Mouse (Mus musculus) gastrocnemius, postnatal 25 days (tissue): Measurements from ENCODE around the gene Jag2. TPM values are rescaled to one million over a fixed set of nuclear protein-coding genes. Genes with fewer than 3 reads are reported as not detected.

Experiments used
- DNase-seq: peaks from one replicate; pipeline ENCODE4 v3.0.0; 2022
- total RNA-seq, 2 experiments: library from RNA; stranded (reverse); gene quantifications; 1 replicate in 1 of 2; 2 replicates in 1 of 2; pipeline ENCODE4 v1.2.3; 2021

Jag2 gene
- total RNA-seq, 2 experiments from 2014 or later, result 20.4 to 21.8 TPM

DNA sequence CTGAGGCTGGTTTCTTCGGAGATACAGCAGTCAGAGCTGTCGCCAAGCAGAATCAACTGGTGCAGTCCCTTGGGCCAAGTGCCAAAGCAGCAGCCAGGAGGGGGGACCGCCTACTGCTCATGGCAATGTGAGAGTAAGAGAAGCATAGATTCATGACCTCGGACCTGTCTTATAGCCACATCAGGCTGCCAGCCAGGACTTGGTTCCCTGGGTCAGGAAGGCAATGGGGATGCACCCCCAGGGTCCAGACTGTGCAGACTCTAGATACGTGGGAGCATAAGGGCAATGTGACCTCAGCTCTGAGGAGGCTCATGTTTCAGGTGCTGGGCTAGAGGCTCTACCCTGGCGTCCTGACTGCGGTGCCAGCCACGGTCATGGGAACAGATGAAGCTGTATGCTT lies 25.6 kb downstream of the Jag2 start:
- peak; percentile 60 for DNase-seq

DNA sequence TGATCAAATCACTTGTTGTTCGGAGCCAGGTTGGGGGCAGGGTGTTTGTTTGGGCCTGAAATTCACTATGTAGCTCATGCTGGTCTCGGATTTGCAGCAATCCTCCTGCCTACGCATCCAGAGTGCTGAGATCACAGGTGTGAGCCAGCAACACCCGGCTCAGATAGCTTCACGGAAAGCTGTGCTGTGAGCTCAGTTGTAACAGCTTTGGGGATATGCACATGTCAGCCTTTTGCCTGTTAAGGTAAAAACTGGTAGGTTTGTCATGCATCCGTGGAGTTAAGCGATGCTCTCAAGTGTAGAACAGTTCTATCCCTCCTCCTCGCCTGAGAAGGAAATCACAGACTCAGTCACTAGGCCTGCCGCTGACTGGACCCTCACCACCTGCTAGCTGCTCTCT lies 28.9 kb downstream of the Jag2 start:
- no peak for DNase-seq

DNA sequence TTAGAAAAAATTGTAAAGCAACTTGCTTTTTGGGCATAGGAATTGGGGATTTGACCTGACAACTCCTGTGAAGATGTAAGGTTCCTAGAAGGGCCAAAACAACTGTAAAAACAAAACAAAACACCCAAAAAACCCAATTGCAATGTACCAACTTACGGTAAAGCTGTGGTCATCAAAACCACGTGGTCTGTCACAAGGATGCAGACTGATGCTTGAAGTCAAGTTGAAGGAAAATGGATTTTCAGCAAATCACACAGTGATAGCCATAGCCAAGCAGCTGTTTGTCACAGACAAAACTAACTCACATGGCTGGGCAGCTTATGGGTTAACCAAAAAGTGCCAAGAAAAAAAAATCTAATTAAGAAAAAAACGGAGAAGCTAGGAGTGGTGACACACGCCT lies 30.6 kb downstream of the Jag2 start:
- DNase-seq, result no peak

DNA sequence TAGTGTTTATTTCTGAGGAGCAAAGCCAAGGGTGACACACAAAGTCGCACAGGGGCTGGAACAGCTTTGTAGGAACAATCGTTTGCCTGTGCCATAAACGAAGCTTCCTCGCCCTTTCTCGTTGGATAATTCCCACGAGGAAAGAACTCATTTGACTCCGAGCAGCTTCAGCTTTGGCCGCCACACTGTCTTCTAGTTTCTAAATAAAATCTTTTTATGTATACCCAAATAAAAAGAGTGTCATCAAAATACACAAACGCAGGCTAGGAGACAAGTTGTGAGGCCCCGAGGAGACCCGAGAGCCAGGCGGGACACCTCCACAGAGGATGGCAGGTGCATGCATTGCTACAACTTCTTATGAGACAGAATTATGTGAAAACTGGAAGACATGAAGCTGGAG lies 31.2 kb downstream of the Jag2 start:
- DNase-seq, result no peak

DNA sequence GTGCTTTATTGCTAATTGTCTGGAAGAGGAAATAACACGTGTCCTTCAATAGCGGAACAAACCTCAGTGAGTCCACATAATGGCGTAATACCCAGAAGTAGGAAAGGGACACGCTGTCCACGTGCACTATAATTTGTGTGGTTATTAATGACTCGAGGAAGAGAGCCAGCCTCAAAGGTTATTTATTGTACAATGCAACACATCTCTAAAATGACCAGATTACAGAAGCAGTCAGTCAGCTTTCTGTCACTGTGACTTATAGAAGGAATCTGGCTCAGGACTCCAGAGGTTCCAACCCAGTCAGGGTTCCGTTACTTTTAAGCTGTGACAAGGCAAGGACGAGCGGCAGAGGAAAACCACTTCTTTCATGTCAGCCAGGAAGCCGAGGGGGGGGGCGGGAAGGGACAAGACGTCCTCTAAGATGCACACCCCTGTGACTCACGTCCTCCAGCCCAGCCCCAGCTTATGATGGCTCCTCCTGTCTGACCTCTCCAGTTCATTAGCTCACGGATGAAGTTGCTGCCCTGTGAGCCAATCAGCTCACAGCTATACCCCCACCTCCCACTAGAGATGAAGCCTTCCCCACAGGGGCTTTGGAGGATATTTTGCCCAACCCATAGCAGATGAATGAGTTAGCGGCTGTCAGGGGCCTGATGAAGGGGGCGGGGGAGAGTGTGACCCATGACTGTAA lies 31.9 kb downstream of the Jag2 start:
- peak; percentile 76 for DNase-seq

DNA sequence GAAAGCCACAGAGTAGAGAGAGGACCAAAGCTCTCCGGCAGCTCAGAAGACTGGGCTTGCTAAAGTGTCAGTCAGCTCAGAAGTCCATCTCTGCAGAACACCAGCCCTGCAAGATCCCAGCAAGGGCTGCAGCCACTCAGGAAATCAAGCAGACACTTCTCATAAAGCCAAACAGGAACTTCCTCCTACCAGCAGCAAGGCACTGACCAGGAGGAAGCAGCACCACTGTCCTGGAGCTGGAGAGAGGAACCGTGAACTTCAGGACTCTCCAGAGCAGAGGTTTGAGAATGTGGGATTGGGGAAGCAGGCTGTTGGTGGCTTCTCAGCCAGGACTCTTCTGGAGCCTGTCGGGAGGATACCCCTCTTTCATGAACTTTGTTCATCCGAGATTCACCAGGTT lies 34.6 kb downstream of the Jag2 start:
- no peak for DNase-seq

DNA sequence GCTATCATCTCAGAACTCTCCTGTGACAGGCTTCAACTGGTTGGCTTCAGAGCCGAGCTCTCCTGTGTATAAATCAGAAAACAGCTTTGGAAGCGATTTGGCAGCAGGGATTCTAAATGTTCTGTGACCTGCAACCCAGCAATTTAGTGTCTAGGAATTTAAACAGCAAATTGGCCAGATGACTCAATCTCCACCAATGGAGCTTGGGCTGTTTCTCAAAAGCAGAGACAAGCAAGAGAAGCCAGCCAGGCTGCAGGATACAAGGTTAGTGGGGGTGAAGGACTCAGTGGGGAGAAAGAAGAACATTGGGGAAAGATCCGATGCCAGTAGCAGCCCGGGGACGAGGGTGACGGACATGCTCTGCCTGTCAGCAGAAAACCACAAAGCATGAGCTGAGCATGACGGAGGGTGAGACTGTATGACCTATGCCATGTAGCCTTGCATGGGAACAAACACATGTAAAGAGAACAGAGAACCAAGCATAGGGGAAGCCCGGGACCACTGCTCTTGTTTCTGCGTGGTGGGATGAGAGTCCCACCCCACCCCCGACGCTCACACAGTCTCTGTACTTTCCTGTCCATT lies 35.2 kb downstream of the Jag2 start:
- DNase-seq, result no peak

DNA sequence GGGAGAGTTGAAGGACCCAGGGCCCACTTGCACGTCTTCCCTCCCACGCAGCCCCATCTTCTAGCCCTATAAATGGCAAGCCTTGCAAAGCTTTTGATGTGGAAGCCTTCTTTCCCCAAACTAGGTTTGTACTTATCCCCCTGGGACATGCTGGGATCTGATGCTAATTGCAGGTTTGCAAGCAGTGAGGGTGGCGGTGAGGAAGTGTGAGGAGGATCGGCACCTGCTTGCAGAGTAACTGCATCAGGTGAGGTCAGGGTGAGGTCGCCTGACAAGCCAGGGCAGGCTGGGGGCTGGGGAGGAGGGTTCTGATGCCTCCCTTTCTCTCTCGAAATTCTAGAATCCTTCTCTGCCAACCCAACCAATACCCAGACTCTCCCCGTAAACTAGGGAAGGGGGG lies 44.1 kb downstream of the Jag2 start:
- no peak for DNase-seq

DNA sequence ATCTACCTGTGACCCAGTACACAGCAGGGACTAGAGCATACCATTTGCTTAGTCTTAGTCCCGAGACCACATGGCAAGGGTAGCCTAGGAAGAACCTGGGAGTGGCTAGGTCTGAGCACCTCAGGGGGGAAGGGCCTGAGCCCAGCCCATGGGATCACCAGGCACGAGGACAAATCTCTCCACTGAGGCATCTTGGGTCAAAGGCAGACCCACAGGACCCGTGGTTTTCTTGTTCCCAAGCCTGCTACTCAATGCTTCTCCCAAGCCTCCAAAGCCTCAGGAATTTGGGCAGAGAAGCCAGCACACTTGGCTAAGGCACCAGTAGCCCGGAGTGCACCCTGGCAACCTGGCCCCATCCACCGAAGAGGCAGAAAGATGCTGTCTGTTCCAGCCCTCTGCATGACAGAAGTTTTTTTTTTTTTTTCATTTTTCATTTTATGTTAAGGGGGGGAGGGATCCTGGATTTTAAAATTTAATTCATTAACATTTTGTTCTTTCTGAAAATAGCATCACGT lies 48.2 kb downstream of the Jag2 start:
- no peak for DNase-seq

DNA sequence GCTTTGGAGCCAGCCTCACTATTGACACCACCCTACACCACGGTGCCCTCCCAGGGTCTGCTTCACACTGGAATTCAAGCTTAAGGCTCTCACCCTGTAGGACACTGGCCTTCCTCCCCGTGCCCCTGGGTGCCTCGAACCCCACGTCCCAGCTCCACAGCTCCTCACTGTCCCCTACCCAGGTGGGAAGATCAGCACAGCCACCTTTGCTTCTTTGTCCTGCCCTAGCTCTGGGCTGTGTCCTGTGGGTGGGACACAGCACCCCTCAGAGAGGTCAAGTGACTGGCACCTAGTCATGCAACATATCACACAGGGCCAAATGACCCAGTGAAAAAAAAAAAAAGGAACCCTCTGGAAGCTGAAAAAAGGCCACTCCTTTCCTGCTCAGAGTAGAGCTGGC lies 48.9 kb downstream of the Jag2 start:
- DNase-seq, result no peak

DNA sequence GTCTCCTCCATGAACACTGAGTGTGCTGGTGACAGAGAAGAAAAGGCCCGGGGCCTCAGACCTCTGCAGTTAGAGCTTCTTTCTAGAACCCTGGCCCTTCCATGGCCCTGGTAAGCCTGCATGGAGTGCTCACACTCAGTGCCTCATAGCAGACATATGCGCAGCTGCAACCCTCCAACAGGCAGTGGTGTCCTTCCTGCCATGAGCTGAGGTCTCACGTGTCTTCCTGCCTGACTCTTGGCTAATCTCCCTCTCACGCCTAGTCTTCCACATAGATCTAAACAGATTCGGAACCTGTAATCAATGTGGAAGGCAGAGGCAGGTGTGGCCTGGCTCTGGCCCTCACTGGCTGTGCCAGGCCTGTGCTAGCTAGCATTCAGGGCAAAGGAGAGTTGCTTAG lies 49.8 kb downstream of the Jag2 start:
- DNase-seq, result no peak

DNA sequence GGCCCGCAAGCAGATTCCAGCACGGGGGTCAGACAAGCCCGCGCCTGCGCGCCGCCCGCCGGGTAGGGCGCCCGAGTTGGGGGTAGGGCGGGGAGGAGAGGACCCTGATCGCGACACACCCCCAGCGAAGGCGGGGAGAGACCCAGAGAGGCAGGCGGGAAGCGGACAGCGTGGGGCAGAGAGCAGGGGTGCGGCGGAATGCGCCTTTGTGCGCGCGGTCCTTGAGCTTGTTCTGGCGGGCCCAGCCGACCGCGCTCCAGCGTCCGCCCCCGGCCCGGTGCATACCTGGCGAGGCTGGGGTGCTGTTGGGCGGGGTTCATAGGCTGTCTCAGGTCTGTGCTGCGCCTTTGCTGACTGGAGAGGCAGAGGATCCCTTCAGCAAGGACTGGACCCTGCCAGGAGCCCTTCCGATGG lies 52.0 kb downstream of the Jag2 start:
- no peak for DNase-seq

DNA sequence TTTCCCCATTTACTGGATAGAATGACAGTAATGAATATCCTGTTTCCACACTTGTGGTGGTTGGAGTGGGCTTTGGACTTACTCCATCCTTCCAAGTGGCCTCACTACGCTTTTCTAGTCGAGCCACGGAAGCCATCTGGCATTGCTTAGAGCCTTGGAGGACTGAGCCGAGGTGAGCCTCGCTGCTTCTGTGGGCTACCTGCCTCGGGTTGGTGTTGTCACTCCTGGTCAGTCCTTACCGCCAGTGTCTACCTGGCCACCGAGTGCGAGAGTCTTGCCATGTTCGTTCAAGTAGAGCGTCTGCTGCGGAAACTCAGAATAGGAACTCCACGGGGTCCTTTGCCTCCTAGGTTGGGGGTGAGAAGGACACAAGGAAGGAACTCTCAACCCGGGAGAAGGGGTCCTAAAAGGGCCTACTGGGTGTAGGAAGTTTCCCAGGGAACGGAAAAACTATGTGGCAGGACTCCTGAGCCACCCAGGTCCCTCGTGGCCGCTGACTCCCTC lies 52.5 kb downstream of the Jag2 start:
- no peak for DNase-seq

DNA sequence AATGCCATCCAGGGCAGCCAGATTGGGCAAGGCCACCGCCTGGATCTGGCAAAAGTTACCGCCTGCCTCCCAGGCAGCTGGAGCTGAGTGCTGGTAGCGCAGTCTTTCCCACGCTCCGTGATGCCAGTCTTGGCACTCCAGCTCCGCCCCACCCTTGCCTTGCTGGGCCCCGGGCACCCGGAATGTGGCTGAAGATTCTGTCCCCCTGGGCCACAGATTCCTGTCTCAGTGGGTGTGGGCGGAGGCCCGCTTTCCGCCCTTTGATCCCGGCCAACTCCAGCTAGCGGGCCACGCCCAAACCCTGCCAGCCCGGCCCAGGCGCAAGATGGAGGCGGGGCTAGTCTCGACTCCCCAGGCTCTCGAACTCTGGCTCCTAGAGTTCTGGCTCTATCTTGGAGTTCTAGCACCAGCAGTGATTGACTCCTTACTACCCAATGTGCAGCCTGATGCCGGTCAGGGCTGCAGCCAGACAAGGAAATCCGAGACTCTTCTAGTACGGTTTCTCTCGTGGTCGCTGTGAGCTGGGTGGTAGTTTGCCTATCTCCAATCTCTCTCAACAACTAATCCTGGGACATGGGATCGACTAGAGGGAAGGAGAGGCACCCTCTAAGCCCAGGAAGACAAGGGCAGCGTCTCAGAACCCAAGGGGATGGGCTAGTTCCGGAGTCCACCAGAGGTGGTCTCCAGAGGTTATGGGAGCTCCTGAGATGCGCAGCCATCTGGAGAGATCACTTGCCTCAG lies 53.1 kb downstream of the Jag2 start:
- peak; percentile 73 for DNase-seq

DNA sequence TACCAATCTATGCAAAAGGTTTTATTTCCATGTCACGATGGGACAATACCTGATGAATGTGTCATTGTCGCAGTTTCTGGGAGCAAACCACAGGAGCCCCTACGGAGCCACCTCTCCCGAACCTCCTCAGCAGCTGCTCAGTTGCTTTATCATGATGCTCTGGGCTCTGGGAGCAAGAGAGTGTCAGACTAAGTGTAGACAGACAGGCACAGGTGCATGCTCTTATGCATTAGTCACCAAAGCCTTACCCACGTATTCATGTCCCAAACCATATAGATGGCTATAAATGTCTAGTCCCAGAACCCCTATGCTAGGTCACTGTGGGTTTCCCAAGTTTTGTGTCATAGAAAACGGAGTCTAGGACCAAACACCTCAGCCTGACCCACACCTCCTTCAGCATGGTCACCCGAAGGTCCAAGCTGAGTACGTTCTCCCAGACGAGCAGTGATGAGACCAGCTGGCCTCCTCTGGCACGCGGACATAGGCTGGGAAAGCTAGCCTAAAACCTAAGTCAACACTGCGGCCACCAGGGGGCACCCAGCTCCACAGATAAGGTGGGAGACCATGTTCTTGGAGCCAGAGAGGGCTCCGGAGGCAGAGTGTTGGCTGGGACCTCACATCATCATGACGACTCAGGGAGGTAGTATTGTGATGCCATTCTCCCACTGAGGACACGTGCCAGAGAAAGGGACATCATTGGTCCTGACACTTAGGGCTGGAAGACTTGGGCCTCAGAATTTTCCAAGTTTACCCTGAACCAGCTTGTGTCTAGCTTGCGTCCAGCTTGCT lies 54.2 kb downstream of the Jag2 start:
- DNase-seq, result peak; percentile 87

DNA sequence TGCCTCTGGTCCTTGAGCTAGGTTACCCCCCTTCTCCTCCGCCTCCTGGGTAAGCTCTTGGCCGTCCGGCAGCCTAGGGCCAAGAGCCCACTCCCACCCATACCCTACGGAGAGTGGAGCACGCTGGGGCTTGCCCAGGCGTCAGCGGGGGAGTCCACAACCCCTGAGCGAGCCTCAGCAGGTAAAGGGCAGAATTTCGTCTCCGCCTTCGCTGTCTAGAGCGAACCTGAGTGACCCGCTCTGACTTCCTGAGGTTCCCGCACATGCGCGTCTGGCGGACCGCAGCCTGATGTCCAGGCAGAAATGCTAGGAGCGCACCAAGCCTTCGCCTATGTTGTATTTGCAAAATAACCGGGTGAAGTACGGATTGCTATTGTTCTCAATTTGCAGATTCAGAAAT lies 55.4 kb downstream of the Jag2 start:
- DNase-seq, result no peak

DNA sequence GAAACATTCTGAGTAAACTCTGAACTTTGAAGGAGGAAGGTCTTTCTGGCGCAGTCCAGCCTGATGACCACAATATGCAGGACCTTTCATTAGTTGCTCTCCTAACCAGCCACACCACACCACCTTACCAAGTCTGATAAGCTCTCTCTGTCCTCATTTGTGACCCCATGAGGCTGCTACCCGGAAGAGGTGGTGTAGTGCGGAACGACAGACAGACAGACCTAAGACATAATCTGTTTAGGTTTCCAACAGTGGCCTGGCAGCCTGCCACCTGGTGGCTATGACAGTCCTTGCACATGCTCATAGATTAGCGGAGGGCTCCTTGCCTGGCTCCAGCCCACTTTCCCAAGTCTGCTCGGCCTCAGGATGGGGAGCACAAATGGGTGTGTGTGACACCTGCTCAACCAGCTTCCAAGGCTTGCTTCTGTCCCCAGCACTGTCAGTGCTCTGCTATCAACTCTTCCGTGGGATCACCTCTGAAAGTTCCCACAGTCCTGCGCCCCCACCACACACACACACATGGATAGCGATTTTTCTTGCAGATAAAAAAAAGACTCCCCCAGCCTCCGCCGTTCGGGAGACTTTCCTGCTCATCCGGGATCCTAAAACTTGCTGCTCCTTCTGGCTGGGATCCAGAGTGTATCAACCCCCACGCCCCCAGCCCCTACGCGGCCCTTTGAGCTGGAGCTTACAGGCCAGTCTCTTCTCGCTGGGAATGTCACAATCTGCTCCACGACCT lies 56.0 kb downstream of the Jag2 start:
- no peak for DNase-seq

DNA sequence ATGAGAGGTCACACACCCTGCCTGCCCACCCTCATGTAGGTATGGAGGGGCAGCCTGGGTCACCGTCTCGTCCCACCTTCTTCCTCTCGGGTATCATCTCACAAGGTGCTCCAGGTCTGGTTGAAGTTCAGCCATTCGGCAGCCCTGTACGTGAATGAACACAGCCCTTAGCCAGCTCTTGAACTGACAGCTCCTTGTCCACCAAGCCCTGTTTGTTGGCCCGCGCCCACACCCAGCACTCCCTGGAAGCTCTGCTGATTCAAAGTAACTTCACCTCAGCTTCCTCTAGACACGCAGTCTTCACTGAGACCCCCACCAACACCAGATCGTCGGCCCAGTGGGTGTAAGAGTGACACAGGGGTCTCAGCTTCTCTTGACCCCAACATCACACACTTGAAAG lies 56.6 kb downstream of the Jag2 start:
- DNase-seq, result no peak

DNA sequence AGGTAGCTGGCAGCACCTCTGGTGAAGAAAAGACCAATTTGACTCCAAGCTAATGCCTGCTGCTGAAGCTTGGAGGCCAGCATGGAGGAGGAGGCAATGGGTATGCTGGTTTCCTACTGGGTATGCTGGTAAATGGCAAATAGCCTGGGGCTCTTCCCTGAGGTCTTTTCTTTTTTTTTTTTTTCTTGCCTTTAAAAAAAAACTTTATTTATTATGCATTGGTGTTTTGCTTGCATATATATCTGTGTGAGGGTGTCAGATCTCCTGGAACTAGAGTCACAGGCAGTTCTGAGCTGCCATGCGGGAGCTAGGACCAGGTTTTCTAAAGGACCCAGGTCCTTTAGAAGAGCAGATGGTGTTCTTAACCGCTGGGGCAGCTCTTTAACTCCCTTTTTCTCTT lies 58.3 kb downstream of the Jag2 start:
- DNase-seq, result no peak

DNA sequence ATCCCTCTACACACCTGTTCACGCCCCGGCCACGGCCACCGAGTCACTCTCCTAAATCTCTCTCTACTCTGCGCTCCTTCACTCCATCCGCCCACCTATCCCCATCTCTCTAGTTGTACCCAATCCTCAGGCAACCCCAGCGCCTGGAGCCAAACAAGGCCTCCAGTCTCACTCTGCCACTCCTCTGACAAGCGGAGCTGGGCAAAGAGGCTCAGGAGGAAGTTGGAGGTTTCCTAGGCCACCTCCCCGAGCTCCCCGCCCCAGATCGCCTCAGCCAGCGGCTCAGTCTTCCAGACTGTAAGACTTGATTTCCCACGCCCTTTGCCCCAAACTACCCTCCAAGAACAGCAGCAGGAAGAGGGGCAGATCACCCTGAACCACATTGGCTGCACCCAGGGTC lies 58.8 kb downstream of the Jag2 start:
- DNase-seq, result no peak

DNA sequence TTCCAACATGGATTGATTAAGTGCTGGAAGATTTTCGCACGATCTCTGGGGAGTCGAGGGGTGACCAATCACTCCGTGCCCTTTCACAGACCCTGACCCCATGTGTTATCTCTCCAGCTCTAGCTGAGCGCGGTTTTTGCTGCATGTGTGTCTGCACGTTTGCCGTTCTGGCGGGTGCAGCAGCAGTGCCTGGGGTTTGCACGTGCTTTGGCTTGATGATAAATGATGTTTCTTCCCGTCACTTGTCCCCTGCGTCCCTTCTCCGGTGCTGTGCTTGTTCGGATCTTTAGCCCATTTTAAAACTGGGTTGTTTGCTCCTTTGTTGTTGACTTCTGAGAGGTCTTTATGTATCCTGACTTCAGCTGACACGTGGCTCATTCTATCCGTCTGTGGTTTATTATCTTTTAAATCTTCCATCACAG lies 59.8 kb downstream of the Jag2 start:
- DNase-seq, result no peak
